Mouse (Mus musculus) heart, adult 2 months (tissue): ENCODE results near the gene Tenm3.

ENCODE experiments used
- CTCF ChIP-seq: fragments of 200-600 bp; IDR thresholded peaks from 2 replicates; pipeline ENCODE4 v1.8.1; 2022; ENCODE audit warnings: antibody characterized with exemption, mild to moderate bottlenecking, moderate library complexity
- EP300 ChIP-seq: fragments of 200-500 bp; IDR thresholded peaks from 2 replicates; pipeline ENCODE4 v1.6.1; 2011; ENCODE audit warnings: low read depth, low read length, control low read depth; ENCODE audit not compliant: insufficient read depth

DNA sequence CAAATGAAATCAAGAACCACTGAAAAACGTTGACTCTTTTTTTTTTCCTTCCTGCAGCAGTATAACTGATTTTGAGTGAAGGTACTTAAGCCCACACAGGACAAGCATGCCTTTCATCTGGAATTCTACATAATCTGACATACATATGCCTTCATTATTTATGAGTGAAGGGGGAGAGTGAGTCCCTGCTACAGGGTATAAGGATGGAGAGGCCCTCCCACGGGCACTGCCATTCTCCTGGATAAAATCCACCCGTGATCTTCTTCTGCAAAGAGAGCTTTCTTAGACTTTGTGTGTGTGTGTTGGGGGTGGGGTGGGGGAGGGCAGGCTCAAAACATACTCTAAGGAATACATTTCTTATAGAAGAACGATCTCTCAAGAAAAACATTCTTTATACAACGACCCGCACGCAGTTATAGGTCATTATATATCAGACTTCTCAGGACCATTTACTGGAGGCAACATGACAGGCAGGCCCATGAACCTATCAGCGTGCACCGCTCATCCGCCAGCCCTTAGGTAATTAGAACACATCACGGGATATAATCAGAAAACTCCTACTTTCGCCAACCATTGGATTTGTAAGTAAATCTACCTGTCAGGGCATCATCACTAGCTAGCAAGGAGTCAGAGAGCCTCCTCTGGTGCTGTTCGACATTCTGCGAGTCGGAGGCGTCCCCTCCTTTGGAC lies 77.1 kb downstream of the Tenm3 start:
- TF ChIP-seq CTCF: no peak
- TF ChIP-seq EP300: no peak
